Mouse (Mus musculus) heart, postnatal 0 days (tissue): ENCODE measurements at regions not wholly inside any gene's neighbourhood (a gene's known extent, or its start where the extent isn't known, plus 50 kb on each side); places are given as distances from the start of the nearest gene placed in this dataset.

ENCODE experiments used
- CTCF ChIP-seq: IDR thresholded peaks from 2 replicates; pipeline ENCODE4 v1.5.1; 2016; ENCODE audit warnings: antibody characterized with exemption, control low read depth, low read depth
- EP300 ChIP-seq: IDR thresholded peaks from 2 replicates; pipeline ENCODE4 v1.6.1; 2016; ENCODE audit warnings: antibody characterized with exemption, low read depth

DNA sequence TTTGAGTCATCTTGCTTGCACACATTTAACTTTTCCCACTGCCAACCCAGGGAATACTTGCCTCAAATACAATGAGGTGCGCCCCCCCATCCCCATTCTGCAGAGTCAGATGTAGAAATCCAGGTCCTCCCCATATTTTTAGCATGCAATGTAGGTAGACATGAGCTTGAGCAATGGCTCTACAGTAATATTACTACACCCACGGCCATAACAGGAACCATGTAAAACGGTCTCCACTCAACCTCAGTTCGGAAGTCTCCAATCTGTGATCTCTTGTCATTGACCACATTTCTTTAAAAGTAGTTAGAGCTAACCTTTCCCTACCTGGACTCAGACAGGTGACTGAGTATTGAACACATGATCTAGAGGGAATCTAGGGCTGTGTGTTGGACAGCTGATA is 82.1 kb downstream of the Sem1 start:
- no peak for TF ChIP-seq CTCF
- TF ChIP-seq EP300: no peak
